Mouse (Mus musculus): Measurements from ENCODE around the gene B4galt5. TPM values are rescaled to one million over a fixed set of nuclear protein-coding genes. Genes with fewer than 3 reads are reported as not detected.

The B4galt5 gene
- polyA plus RNA-seq, 1 experiment from 2014 or later = 7.3 TPM

DNA sequence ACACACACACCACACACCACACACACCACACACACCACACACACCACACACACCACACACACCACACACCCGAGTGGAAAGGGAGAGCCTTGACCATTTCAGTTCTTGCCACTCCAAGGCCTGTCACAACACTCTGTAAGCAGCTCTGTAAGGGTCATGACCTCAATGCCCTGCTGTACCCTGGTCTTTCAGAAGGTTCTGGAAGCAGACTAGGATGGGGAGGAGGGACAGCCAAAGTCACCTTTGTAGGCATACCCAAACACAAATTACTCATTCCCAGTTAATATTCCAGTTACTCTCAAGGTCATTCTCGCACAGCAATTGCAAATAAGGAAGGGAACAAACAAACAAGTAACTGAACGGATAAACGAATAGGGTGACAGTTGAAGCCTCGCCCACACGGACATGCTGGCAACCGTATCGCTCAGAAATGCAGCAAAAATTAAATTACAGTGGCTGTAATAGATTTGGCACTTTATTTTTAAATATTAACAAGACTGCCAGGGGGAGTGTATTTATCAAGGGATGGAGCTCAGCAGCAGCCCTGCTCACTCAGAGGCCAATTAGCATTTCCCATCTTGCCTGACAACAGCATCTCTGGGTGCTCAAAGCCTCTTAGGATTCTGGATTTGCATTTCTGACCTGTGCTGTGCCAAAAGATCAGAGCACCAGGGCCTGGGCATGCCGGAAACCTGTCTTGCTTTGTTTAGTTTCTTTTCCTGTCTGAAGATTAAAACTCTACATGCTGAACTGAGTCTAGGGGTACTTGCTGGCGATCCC is 24.6 kb downstream of the B4galt5 start:
- Histone ChIP-seq H3K27ac (replicated peaks) (no peak overlapping the region), H3K4me1 (peaks cover 31% of the 10 kb centered on the region)
- 84% methylated on average over 10 of the region's 10 CpGs for WGBS

GRCm38 (mm10) chr2:167323116-167323515 is 25.9 kb downstream of the B4galt5 start:
- Histone ChIP-seq H3K27me3 (replicated peaks; ENCODE audit: low read depth, poor library complexity, severe bottlenecking) (no peaks in the 10 kb centered on the region), H3K9me3 (no peaks in the 10 kb centered on the region), H3K4me1 (peaks cover 43% of the 10 kb centered on the region), H3K36me3 (replicated peaks) (no peaks in the 10 kb centered on the region), H3K27ac (replicated peaks) (no peak overlapping the region), H3K4me3 (no peak overlapping the region)
- no peak for DNase-seq (ENCODE audit: low spot score)
- 77% methylated on average over 3 of the region's 3 CpGs for WGBS

More for the DNA sequence above, 24.6 kb downstream of the B4galt5 start:
- no peaks in the 10 kb centered on the region for H3K9me3 ChIP-seq
- H3K36me3 ChIP-seq (replicated peaks) = no peaks in the 10 kb centered on the region
- H3K4me3 ChIP-seq = no peak overlapping the region
- H3K27me3 ChIP-seq (replicated peaks; ENCODE audit: low read depth, poor library complexity, severe bottlenecking) = no peaks in the 10 kb centered on the region
- DNase-seq (ENCODE audit: low spot score) = no peak

GRCm38 (mm10) chr2:167321372-167321771 is 27.6 kb downstream of the B4galt5 start:
- Histone ChIP-seq H3K9me3 (no peaks in the 10 kb centered on the region), H3K27me3 (replicated peaks; ENCODE audit: low read depth, poor library complexity, severe bottlenecking) (no peaks in the 10 kb centered on the region), H3K27ac (replicated peaks) (no peak overlapping the region), H3K4me3 (no peak overlapping the region), H3K36me3 (replicated peaks) (no peaks in the 10 kb centered on the region), H3K4me1 (peaks cover 42% of the 10 kb centered on the region)
- WGBS = 91% methylated on average over 8 of the region's 8 CpGs
- DNase-seq (ENCODE audit: low spot score) = no peak

DNA sequence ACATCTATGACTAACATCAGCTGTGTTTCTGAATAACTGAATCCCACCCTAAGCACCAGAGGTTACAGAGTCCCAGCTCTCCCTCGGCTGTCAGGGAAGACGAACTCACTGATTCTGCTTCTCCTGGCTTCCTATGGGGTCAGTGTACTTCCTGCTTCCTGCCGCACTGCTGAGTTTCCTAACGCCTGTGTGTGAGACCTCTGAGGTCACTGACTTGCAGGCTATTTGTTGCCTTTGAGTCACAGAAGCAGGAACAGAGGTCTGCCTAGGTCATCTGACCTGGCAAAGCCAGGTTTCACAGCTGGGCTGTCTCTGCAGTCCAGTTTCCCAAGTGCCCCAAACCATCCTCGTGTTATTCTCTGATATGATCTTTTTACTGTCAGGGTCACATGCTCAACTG is 30.0 kb downstream of the B4galt5 start:
- Histone ChIP-seq H3K9me3 (no peaks in the 10 kb centered on the region), H3K27ac (replicated peaks) (no peak overlapping the region), H3K36me3 (replicated peaks) (no peaks in the 10 kb centered on the region), H3K27me3 (replicated peaks; ENCODE audit: low read depth, poor library complexity, severe bottlenecking) (no peaks in the 10 kb centered on the region), H3K4me1 (peaks cover 42% of the 10 kb centered on the region), H3K4me3 (no peak overlapping the region)
- WGBS = 27% methylated on average over 5 of the region's 5 CpGs
- no peak for DNase-seq (ENCODE audit: low spot score)

DNA sequence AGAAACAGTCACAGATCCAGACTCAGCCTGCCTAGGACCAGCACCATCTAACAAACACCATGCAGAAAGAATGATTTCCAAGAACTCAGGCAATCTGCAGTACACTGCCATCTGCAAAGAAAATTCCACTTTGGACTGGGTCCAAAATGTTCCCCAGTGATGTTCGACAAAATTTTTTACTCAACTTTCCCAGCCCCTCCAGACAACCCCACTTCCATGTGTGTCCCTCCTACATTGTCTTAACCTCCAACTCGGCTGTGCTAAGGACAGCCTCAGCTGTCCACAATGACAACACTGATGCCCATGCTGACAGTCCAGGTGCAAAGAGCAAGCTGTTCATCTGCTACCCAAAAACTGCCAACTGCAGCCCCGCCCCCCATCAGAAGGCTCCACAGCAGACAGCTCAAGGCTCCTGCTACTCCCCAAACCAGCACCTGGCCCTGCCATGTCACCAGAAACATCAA is 32.2 kb downstream of the B4galt5 start:
- no peak overlapping the region for H3K27ac ChIP-seq (replicated peaks)
- WGBS = 78% methylated on average over 3 of the region's 3 CpGs
- H3K4me1 ChIP-seq = peaks cover 51% of the 10 kb centered on the region
- H3K4me3 ChIP-seq = no peak overlapping the region
- H3K36me3 ChIP-seq (replicated peaks) = no peaks in the 10 kb centered on the region; the same call in 1 of the 2 replicates
- H3K9me3 ChIP-seq = no peaks in the 10 kb centered on the region
- no peak for DNase-seq (ENCODE audit: low spot score)
- H3K27me3 ChIP-seq (replicated peaks; ENCODE audit: low read depth, poor library complexity, severe bottlenecking) = no peaks in the 10 kb centered on the region

DNA sequence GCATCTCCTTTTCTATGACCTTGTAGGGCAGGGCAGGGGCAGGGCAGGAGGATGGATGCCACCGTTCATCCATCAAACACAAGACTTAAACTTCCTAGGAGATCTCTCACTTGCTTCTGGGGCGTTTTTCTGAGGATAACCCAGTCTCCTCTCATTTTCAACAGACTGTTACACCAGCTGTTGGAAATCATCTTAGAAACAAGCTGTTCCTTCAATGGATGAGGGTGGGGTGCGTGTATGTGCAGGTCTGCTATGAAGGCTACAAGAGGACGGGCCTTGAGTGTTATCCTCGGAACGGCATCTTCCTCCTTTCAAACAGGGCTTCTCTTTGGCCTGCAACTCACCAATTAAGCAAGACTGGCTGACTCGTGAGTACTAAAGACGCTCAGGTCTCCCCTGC is 34.5 kb downstream of the B4galt5 start:
- H3K9me3 ChIP-seq = no peaks in the 10 kb centered on the region
- no peaks in the 10 kb centered on the region for H3K27me3 ChIP-seq (replicated peaks; ENCODE audit: low read depth, poor library complexity, severe bottlenecking)
- H3K4me3 ChIP-seq = no peak overlapping the region
- no peak overlapping the region; the same call in none of the 2 replicates for H3K27ac ChIP-seq (replicated peaks)
- peaks cover 10% of the 10 kb centered on the region for H3K36me3 ChIP-seq (replicated peaks)
- no peak for DNase-seq (ENCODE audit: low spot score)
- peaks cover 51% of the 10 kb centered on the region for H3K4me1 ChIP-seq
- 85% methylated on average over 8 of the region's 8 CpGs for WGBS

GRCm38 (mm10) chr2:167313501-167314326 is 35.3 kb downstream of the B4galt5 start:
- Histone ChIP-seq H3K27me3 (replicated peaks; ENCODE audit: low read depth, poor library complexity, severe bottlenecking) (no peaks in the 10 kb centered on the region), H3K27ac (replicated peaks) (peak overlapping the region; percentile 35), H3K4me1 (peaks cover 43% of the 10 kb centered on the region), H3K9me3 (no peaks in the 10 kb centered on the region), H3K4me3 (no peak overlapping the region), H3K36me3 (replicated peaks) (peaks cover 18% of the 10 kb centered on the region)
- no peak for DNase-seq (ENCODE audit: low spot score)
- 80% methylated on average over 13 of the region's 13 CpGs for WGBS

- Histone ChIP-seq H3K27me3 (replicated peaks; ENCODE audit: low read depth, poor library complexity, severe bottlenecking) (no peaks in the 10 kb centered on the region), H3K4me3 (no peak overlapping the region), H3K27ac (replicated peaks) (no peak overlapping the region; the same call in 1 of the 2 replicates), H3K4me1 (peaks cover 41% of the 10 kb centered on the region), H3K36me3 (replicated peaks) (peaks cover 48% of the 10 kb centered on the region), H3K9me3 (no peaks in the 10 kb centered on the region)
- WGBS = 85% methylated on average over 1 of the region's 1 CpGs
- DNase-seq (ENCODE audit: low spot score) = no peak
Measured at GRCm38 (mm10) chr2:167310121-167310520, 38.9 kb downstream of the B4galt5 start.

DNA sequence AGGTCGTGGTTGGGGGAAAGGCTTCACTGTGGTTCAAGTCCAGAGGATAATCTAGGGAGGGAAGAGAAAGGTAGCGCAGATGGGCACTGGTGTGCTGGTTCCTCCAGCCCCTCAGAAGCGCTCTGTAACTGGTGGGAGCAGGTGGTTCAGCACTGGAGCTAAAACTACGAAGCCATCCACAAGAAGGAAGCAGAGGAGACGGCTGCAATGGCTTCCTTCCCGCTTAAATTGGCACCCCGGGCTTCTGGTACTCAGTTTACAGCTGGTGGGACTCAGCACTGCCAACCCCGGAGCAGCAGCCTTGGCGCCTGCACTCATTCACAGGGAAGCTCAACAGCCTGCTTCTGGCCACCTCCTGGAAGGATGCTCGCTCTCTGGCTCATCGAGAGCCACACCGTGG is 39.7 kb downstream of the B4galt5 start:
- Histone ChIP-seq H3K9me3 (no peaks in the 10 kb centered on the region), H3K27me3 (replicated peaks; ENCODE audit: low read depth, poor library complexity, severe bottlenecking) (no peaks in the 10 kb centered on the region), H3K4me1 (peaks cover 33% of the 10 kb centered on the region), H3K4me3 (no peak overlapping the region), H3K27ac (replicated peaks) (no peak overlapping the region), H3K36me3 (replicated peaks) (peaks cover 56% of the 10 kb centered on the region)
- no peak for DNase-seq (ENCODE audit: low spot score)
- WGBS = 88% methylated on average over 12 of the region's 12 CpGs

DNA sequence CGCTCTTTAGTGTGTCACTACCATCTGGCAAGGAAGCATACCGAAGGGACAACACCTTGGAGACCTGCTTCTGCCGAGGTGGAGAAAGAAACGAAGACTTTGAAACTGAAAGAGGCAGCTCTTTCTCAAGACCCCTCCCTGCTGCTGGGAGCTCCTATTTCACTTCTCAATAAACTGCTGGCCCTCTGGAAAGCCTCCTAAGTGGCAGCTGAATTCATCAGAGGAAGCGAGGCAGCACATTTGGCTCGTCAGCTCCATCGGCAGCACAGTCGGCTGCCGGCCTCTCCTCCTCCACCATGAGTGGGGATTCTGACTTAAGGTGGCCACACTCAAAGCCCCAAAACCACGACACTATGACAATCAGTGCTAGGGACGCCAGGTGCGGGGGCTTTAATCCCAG is 41.3 kb downstream of the B4galt5 start:
- peak overlapping the region; percentile 70 for H3K27ac ChIP-seq (replicated peaks)
- H3K27me3 ChIP-seq (replicated peaks; ENCODE audit: low read depth, poor library complexity, severe bottlenecking) = no peaks in the 10 kb centered on the region
- peaks cover 20% of the 10 kb centered on the region for H3K4me1 ChIP-seq
- 64% methylated on average over 12 of the region's 12 CpGs for WGBS
- peak; percentile 35 for DNase-seq (ENCODE audit: low spot score)
- peaks cover 66% of the 10 kb centered on the region for H3K36me3 ChIP-seq (replicated peaks)
- no peaks in the 10 kb centered on the region for H3K9me3 ChIP-seq
- H3K4me3 ChIP-seq = no peak overlapping the region

- H3K9me3 ChIP-seq = no peaks in the 10 kb centered on the region
- DNase-seq (ENCODE audit: low spot score) = no peak
- peak overlapping the region; percentile 65 for H3K27ac ChIP-seq (replicated peaks)
- WGBS = 87% methylated on average over 15 of the region's 15 CpGs
- H3K27me3 ChIP-seq (replicated peaks; ENCODE audit: low read depth, poor library complexity, severe bottlenecking) = no peaks in the 10 kb centered on the region
- peaks cover 20% of the 10 kb centered on the region for H3K4me1 ChIP-seq
- H3K4me3 ChIP-seq = no peak overlapping the region
- peaks cover 71% of the 10 kb centered on the region for H3K36me3 ChIP-seq (replicated peaks)
Measured at GRCm38 (mm10) chr2:167306626-167307541, 42.1 kb downstream of the B4galt5 start.

DNA sequence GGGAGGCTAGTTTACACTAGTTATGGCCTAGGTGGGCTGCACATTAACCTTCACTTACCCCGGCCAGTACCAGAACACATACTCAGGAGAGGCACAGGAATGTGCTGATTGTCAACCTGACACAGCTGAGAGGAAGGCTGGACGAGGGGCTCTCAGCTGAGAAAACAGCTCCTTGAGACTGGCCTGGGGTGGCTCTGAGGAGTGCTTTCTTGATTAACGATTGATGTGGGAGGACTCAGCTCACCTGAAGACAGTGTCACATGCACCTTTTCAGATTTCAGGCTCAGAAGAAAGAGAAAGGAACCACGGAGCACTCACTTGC is 42.7 kb downstream of the B4galt5 start:
- Histone ChIP-seq H3K9me3 (no peaks in the 10 kb centered on the region), H3K27me3 (replicated peaks; ENCODE audit: low read depth, poor library complexity, severe bottlenecking) (no peaks in the 10 kb centered on the region), H3K36me3 (replicated peaks) (peaks cover 75% of the 10 kb centered on the region), H3K4me1 (peaks cover 20% of the 10 kb centered on the region), H3K27ac (replicated peaks) (no peak overlapping the region), H3K4me3 (no peak overlapping the region)
- 86% methylated on average over 4 of the region's 4 CpGs for WGBS
- no peak for DNase-seq (ENCODE audit: low spot score)
